In the genomic region with DNA sequence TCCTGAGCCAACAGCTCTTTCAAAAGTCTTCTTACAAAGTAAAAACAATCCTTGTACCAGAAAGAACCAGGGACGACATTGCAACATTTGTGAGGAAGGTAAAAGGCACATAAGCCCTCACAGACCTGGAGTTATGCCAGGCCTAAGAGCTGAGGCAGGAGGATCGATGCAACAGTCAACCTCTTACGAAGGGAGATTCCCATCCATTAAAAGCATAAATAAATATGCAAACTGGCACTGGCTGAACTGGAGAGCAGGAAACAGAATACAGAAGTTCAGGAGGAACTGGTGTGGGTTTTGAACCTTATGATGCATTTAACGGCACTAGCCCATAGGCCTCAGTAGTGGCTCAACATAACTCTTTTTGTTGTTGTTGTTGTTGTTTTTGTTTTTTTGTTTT, we compare ENCODE assay signal across 25 mouse cellular contexts. TPM values are rescaled to one million over a fixed set of nuclear protein-coding genes. Genes with fewer than 3 reads are reported as not detected.
DNase-seq lines count a peak whose midpoint lies in the region; TF ChIP-seq lines count a peak whose summit lies in the region.
"Had no signal": no experiment of that assay in that cellular context is flagged by ENCODE, and none has a peak within 500 bp of the region (broad histone marks: within the 10 kb centered on the region; RNA-seq: fewer than 3 reads in every experiment).

No protein-coding gene starts in this region.

- H3K4me3 ChIP-seq in gastrocnemius, adult 2 months, result no peak overlapping the region
- H3K4me3 ChIP-seq in bone marrow macrophage, adult 2 months (ENCODE audit: insufficient read depth, low read length), result no peak overlapping the region
- H3K4me3 ChIP-seq: embryonic facial prominence, embryonic 15.5 days; erythroblast, embryonic 14.5 days; forebrain, embryonic 10.5 days; heart, embryonic 13.5 days; hindbrain, embryonic 15.5 days had no signal

- no peak for DNase-seq in gastrocnemius, adult 2 months
- DNase-seq in gastrocnemius, postnatal 10 days, result no peak
- peak; percentile 0 for DNase-seq in right cerebral cortex, postnatal 4 days
- no peak for DNase-seq in right cerebral cortex, postnatal 36 days (ENCODE audit: low spot score in 2 of 2)
- no peak for DNase-seq in adrenal gland, adult 2 months
- no peak for DNase-seq in layer of hippocampus, adult 18-20 months (ENCODE audit: low spot score in 2 of 2)
- DNase-seq: embryo, embryonic 11 days had no signal

- TF ChIP-seq POLR2A in bone marrow macrophage, adult 2 months (IDR thresholded peaks at IDR 0.05; ENCODE audit: borderline replicate concordance, low read depth, low read length), result no peak

- H3K4me1 ChIP-seq in bone marrow macrophage, adult 2 months (ENCODE audit: control insufficient read depth, insufficient read depth, low read length), result peaks cover 21% of the 10 kb centered on the region
- H3K4me1 ChIP-seq: embryonic facial prominence, embryonic 15.5 days; forebrain, embryonic 10.5 days; hindbrain, embryonic 15.5 days had no signal

- no peak for TF ChIP-seq CTCF in gastrocnemius, adult 2 months (IDR thresholded peaks at IDR 0.05)
- no peak for TF ChIP-seq CTCF in bone marrow macrophage, adult 2 months (IDR thresholded peaks at IDR 0.05; ENCODE audit: low read depth, low read length)

- intact Hi-C loops in gastrocnemius, adult 2 months (cut with DNase I), result no loop called here

- peak overlapping the region; percentile 51 for H3K27ac ChIP-seq in gastrocnemius, adult 2 months
- H3K27ac ChIP-seq in bone marrow macrophage, adult 2 months (ENCODE audit: insufficient read depth, low read depth, low read length), result 0 out of 2 replicates have a peak overlapping the region, but pooled peaks have one; percentile 17
- H3K27ac ChIP-seq: embryonic facial prominence, embryonic 15.5 days; forebrain, embryonic 10.5 days; heart, embryonic 13.5 days; hindbrain, embryonic 15.5 days had no signal

RNA-seq across cellular contexts. Expression of gene Ackr2, which starts 6.2 kb away (rescaled TPM):
- total RNA-seq in gastrocnemius, adult 2 months (2021), result 1 to 10 TPM; 1.2 to 3.6 TPM
- total RNA-seq in gastrocnemius, postnatal 10 days (2021), result 1 to 10 TPM; 1.6 to 2.2 TPM
- polyA plus RNA-seq in bone marrow macrophage, adult 2 months (2012; ENCODE audit: insufficient read depth, insufficient read length, missing spikeins), result not detected in 2 replicates
- total RNA-seq in adrenal gland, adult 2 months (2021), result 1 to 10 TPM; 1.2 to 1.4 TPM
- 0.77 and 0.92 TPM in 2 replicates for polyA plus RNA-seq in adrenal gland, adult 2 months (2012; rRNA removed)
- total RNA-seq in layer of hippocampus, adult 18-20 months (2021), result 1 to 10 TPM; 1.4 to 2.4 TPM
- total RNA-seq: common myeloid progenitor, adult 5-6 weeks had no signal
- polyA plus RNA-seq: activated CD4-positive, CD25-positive, alpha-beta regulatory T cell, adult 4 months; C2C12; erythroblast, embryonic 14.5 days; Patski had no signal

RNA-seq across cellular contexts. Expression of gene Cyp8b1, which starts 11.8 kb away (rescaled TPM):
- not detected for total RNA-seq in gastrocnemius, adult 2 months (2021)
- total RNA-seq in gastrocnemius, postnatal 10 days (2021), result not detected
- not detected in 2 replicates for polyA plus RNA-seq in bone marrow macrophage, adult 2 months (2012; ENCODE audit: insufficient read depth, insufficient read length, missing spikeins)
- under 1 TPM; 0.48 to 0.84 TPM for total RNA-seq in adrenal gland, adult 2 months (2021)
- 0.32 and 1.00 TPM in 2 replicates for polyA plus RNA-seq in adrenal gland, adult 2 months (2012; rRNA removed)
- not detected for total RNA-seq in layer of hippocampus, adult 18-20 months (2021)
- total RNA-seq: common myeloid progenitor, adult 5-6 weeks; gastrocnemius, postnatal 14 days; heart, adult 8-10 months; heart, postnatal 36 days had no signal
- polyA plus RNA-seq: activated CD4-positive, CD25-positive, alpha-beta regulatory T cell, adult 4 months; brain, embryonic 14.5 days; C2C12; embryonic facial prominence, embryonic 11.5 days; embryonic facial prominence, embryonic 15.5 days; erythroblast, embryonic 14.5 days; forebrain, embryonic 10.5 days; forebrain, embryonic 14.5 days; heart, embryonic 13.5 days; heart, postnatal 0 days; hindbrain, embryonic 11.5 days; hindbrain, embryonic 15.5 days; Patski had no signal

RNA-seq across cellular contexts. Expression of gene Higd1a, which starts 46.2 kb away (rescaled TPM):
- 100 to 1,000 TPM in 1 of 2 experiments, 10 to 100 TPM in 1; 89.1 to 111 TPM for total RNA-seq in gastrocnemius, adult 2 months (2021)
- 10 to 100 TPM; 75.4 to 98.1 TPM for total RNA-seq in gastrocnemius, postnatal 10 days (2021)
- 45.9 and 52.3 TPM in 2 replicates for polyA plus RNA-seq in bone marrow macrophage, adult 2 months (2012; ENCODE audit: insufficient read depth, insufficient read length, missing spikeins)
- 100 to 1,000 TPM in 1 of 2 experiments, 10 to 100 TPM in 1; 44.6 to 103 TPM for total RNA-seq in adrenal gland, adult 2 months (2021)
- polyA plus RNA-seq in adrenal gland, adult 2 months (2012; rRNA removed), result 15.4 and 20.8 TPM in 2 replicates
- 10 to 100 TPM; 79.1 to 86.6 TPM for total RNA-seq in layer of hippocampus, adult 18-20 months (2021)

RNA-seq across cellular contexts. Expression of gene Fam198a, which starts 46.5 kb away (rescaled TPM):
- total RNA-seq in gastrocnemius, adult 2 months (2021), result 1 to 10 TPM in 1 of 2 experiments, under 1 TPM in 1; 0.97 to 1.6 TPM
- 1 to 10 TPM; 6.4 to 7.8 TPM for total RNA-seq in gastrocnemius, postnatal 10 days (2021)
- polyA plus RNA-seq in bone marrow macrophage, adult 2 months (2012; ENCODE audit: insufficient read depth, insufficient read length, missing spikeins), result not detected in 2 replicates
- 1 to 10 TPM in 1 of 2 experiments, under 1 TPM in 1; 0.78 to 1.6 TPM for total RNA-seq in adrenal gland, adult 2 months (2021)
- polyA plus RNA-seq in adrenal gland, adult 2 months (2012; rRNA removed), result 0.87 and 1.5 TPM in 2 replicates
- 1 to 10 TPM; 6.7 to 7.2 TPM for total RNA-seq in layer of hippocampus, adult 18-20 months (2021)
- total RNA-seq: common myeloid progenitor, adult 5-6 weeks had no signal
- polyA plus RNA-seq: activated CD4-positive, CD25-positive, alpha-beta regulatory T cell, adult 4 months; C2C12; erythroblast, embryonic 14.5 days had no signal
